Mouse (Mus musculus): ENCODE data around the gene Sesn1. TPM values are rescaled to one million over a fixed set of nuclear protein-coding genes. Genes with fewer than 3 reads are reported as not detected.

Sesn1 gene
- polyA plus RNA-seq, 1 experiment: 12.7 TPM

DNA sequence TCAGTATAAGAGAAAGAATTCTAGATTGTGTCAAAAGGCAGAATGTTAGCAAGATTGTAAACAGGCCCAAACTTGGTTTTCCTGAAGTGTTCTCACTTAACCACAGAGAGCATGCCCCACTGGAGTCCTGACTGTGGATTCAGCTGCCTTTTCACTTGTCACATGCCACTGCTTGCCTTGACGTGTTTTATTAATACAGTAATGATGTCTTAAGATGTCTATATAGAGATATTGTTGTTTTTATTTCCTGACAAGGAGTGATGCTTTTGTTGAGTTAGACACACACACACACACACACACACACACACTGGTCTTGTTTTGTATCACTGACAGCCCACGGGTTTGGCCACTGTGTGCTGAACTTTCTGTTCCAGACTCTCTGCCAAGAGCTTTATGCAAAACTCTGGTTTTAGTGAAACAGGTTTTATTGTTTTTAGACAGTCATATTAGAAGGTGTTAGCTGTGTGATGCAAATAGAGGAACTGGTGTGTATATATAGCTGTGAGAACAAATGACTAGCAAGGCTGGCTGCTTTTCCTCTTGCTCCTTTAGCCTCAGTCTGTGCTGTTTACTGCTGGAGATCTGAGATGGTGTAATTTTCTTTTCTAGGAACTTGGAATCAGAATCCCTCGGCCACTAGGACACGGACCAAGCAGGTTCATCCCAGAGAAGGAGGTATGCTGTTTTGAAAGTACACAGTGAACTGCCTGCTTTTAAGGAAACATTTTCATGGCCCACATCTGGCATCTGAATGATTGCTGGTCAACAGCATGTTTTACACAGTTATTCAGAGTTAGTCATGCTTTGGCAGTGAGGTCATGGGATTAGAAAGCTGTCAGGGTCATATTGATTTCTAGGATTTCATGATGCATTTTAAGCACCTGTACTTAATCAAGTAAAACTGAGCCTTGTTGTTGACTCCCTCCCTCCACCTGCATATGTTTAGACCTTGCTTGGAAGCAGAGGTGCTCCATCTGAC lies 84.0 kb downstream of the Sesn1 start:
- Histone ChIP-seq H3K27ac (ENCODE audit: control insufficient read depth, insufficient read depth, low read depth, low read length) (peak overlapping the region; percentile 66), H3K36me3 (ENCODE audit: control insufficient read depth, insufficient read depth, low read length) (no peaks in the 10 kb centered on the region), H3K4me3 (ENCODE audit: control insufficient read depth, low read depth, low read length) (no peak overlapping the region), H3K27me3 (ENCODE audit: control insufficient read depth, insufficient read depth, low read length) (no peaks in the 10 kb centered on the region), H3K4me1 (ENCODE audit: control insufficient read depth, insufficient read depth, low read length) (no peaks in the 10 kb centered on the region)
- TF ChIP-seq CTCF (IDR thresholded peaks at IDR 0.05; ENCODE audit: control insufficient read depth, insufficient read depth, insufficient replicate concordance, low read depth, low read length) (no peak), POLR2A (IDR thresholded peaks at IDR 0.05; ENCODE audit: control insufficient read depth, low read depth, low read length) (no peak)

DNA sequence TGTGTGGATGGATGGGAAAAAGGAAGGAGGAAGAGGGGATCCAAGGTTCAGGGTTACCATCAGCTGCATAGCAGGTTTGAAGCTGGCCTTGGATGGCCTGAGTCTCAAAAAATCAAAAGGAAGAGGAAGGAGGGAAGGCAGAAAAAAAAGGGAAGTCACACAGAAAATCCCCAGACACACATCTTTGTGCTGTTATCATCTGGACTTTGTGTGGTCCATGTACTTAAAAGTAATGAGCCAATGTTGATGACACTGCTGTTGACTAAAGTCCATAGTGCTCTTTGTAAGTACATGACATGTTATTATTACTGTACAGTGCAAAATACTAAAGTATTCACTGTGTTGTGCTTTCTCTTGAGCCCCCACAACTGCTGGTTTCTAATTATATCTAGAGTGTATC lies 86.7 kb downstream of the Sesn1 start:
- TF ChIP-seq POLR2A (IDR thresholded peaks at IDR 0.05; ENCODE audit: control insufficient read depth, low read depth, low read length) (no peak), CTCF (IDR thresholded peaks at IDR 0.05; ENCODE audit: control insufficient read depth, insufficient read depth, insufficient replicate concordance, low read depth, low read length) (no peak)
- no peak overlapping the region for H3K27ac ChIP-seq (ENCODE audit: control insufficient read depth, insufficient read depth, low read depth, low read length)
- H3K27me3 ChIP-seq (ENCODE audit: control insufficient read depth, insufficient read depth, low read length): no peaks in the 10 kb centered on the region
- no peaks in the 10 kb centered on the region for H3K36me3 ChIP-seq (ENCODE audit: control insufficient read depth, insufficient read depth, low read length)
- no peak overlapping the region for H3K4me3 ChIP-seq (ENCODE audit: control insufficient read depth, low read depth, low read length)
- no peaks in the 10 kb centered on the region for H3K4me1 ChIP-seq (ENCODE audit: control insufficient read depth, insufficient read depth, low read length)

DNA sequence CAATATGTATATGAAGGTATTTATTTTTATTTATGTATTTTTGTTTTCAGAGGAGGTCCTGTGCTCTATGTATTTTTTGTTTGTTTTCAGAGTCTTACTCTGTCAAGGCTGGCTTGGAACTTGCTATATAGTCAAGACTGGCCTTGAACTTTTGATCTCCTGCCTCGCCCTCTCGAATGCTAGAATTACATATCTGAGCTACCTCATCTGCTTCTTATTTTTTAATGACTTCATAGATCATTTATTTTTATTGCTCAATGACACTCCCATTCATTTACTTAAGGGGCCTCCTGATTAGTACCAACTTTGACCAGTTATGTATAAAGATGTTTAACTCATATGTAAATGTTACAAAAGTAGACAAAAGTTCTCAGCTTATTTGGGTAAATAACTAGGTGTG lies 87.1 kb downstream of the Sesn1 start:
- no peaks in the 10 kb centered on the region for H3K27me3 ChIP-seq (ENCODE audit: control insufficient read depth, insufficient read depth, low read length)
- H3K4me1 ChIP-seq (ENCODE audit: control insufficient read depth, insufficient read depth, low read length): no peaks in the 10 kb centered on the region
- H3K36me3 ChIP-seq (ENCODE audit: control insufficient read depth, insufficient read depth, low read length): no peaks in the 10 kb centered on the region
- H3K27ac ChIP-seq (ENCODE audit: control insufficient read depth, insufficient read depth, low read depth, low read length): no peak overlapping the region
- TF ChIP-seq CTCF (IDR thresholded peaks at IDR 0.05; ENCODE audit: control insufficient read depth, insufficient read depth, insufficient replicate concordance, low read depth, low read length): no peak
- no peak for TF ChIP-seq POLR2A (IDR thresholded peaks at IDR 0.05; ENCODE audit: control insufficient read depth, low read depth, low read length)
- no peak overlapping the region for H3K4me3 ChIP-seq (ENCODE audit: control insufficient read depth, low read depth, low read length)

DNA sequence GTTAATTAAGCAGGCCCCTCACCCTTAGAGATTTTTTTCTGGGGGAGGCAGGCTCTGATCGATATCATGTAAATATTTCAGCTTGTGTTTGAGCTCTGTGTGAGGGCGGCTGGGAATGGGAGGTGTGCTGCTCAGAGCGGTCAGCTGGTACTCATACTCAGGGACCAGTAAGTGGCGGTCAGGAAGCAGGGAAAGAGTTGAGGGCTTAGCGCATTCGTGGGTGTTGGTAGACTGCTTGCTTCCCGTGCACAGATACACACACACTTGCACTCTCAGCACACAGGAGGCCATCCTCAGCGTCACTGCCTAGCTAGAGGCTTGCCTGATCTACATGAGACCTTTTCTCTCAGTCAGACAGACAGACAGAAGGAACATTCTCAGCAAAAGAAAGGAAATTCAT lies 91.7 kb downstream of the Sesn1 start:
- Histone ChIP-seq H3K4me1 (ENCODE audit: control insufficient read depth, insufficient read depth, low read length) (no peaks in the 10 kb centered on the region), H3K36me3 (ENCODE audit: control insufficient read depth, insufficient read depth, low read length) (peaks cover 4% of the 10 kb centered on the region)
- no peak for TF ChIP-seq POLR2A (IDR thresholded peaks at IDR 0.05; ENCODE audit: control insufficient read depth, low read depth, low read length)
- no peak for TF ChIP-seq CTCF (IDR thresholded peaks at IDR 0.05; ENCODE audit: control insufficient read depth, insufficient read depth, insufficient replicate concordance, low read depth, low read length)

DNA sequence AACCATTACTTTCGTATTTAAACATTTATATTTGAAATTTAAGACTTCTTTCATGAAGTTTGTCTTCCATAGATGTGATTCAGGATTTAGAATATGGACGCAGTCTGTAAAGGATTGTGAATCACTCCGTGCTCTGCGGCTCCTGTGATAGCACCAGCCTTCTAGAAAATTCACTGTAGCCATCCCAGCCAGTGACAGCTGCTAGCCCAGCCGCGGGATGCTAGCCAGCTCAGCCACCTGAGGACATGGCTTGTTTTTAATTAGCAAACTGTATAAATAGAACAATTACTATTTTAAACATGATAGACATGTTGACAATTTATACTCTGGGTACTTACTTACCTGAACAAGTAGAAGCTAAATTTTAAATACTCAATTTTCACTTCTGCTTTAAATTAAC lies 92.1 kb downstream of the Sesn1 start:
- Histone ChIP-seq H3K36me3 (ENCODE audit: control insufficient read depth, insufficient read depth, low read length) (peaks cover 5% of the 10 kb centered on the region), H3K27ac (ENCODE audit: control insufficient read depth, insufficient read depth, low read depth, low read length) (no peak overlapping the region), H3K27me3 (ENCODE audit: control insufficient read depth, insufficient read depth, low read length) (no peaks in the 10 kb centered on the region), H3K4me3 (ENCODE audit: control insufficient read depth, low read depth, low read length) (no peak overlapping the region), H3K4me1 (ENCODE audit: control insufficient read depth, insufficient read depth, low read length) (no peaks in the 10 kb centered on the region)
- TF ChIP-seq POLR2A (IDR thresholded peaks at IDR 0.05; ENCODE audit: control insufficient read depth, low read depth, low read length) (no peak), CTCF (IDR thresholded peaks at IDR 0.05; ENCODE audit: control insufficient read depth, insufficient read depth, insufficient replicate concordance, low read depth, low read length) (no peak)

More for the DNA sequence above, 91.7 kb downstream of the Sesn1 start:
- no peaks in the 10 kb centered on the region for H3K27me3 ChIP-seq (ENCODE audit: control insufficient read depth, insufficient read depth, low read length)
- no peak overlapping the region for H3K27ac ChIP-seq (ENCODE audit: control insufficient read depth, insufficient read depth, low read depth, low read length)
- no peak overlapping the region for H3K4me3 ChIP-seq (ENCODE audit: control insufficient read depth, low read depth, low read length)

DNA sequence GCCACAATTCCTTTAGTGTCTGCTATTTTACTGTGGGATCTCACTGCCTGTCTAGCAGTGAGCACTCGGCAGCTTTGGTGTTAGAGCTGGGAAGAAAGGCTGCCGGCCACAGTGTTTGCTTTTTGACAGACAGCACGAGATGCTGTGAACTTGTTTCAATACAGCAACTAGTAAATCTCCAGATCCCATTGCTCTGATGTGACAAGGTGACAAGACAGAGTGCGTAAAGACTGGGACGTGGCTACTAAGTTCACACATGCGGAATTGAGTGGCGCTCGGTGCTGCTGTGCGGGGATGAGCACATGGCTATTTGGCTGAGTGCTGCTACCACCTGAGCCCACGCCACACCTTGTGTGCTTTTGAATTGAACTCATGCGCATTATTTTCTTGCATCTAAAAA lies 97.7 kb downstream of the Sesn1 start:
- peaks cover 6% of the 10 kb centered on the region for H3K36me3 ChIP-seq (ENCODE audit: control insufficient read depth, insufficient read depth, low read length)
- TF ChIP-seq POLR2A (IDR thresholded peaks at IDR 0.05; ENCODE audit: control insufficient read depth, low read depth, low read length) (no peak), CTCF (IDR thresholded peaks at IDR 0.05; ENCODE audit: control insufficient read depth, insufficient read depth, insufficient replicate concordance, low read depth, low read length) (no peak)
- H3K27me3 ChIP-seq (ENCODE audit: control insufficient read depth, insufficient read depth, low read length): no peaks in the 10 kb centered on the region
- no peaks in the 10 kb centered on the region for H3K4me1 ChIP-seq (ENCODE audit: control insufficient read depth, insufficient read depth, low read length)
- H3K27ac ChIP-seq (ENCODE audit: control insufficient read depth, insufficient read depth, low read depth, low read length): no peak overlapping the region
- H3K4me3 ChIP-seq (ENCODE audit: control insufficient read depth, low read depth, low read length): no peak overlapping the region

DNA sequence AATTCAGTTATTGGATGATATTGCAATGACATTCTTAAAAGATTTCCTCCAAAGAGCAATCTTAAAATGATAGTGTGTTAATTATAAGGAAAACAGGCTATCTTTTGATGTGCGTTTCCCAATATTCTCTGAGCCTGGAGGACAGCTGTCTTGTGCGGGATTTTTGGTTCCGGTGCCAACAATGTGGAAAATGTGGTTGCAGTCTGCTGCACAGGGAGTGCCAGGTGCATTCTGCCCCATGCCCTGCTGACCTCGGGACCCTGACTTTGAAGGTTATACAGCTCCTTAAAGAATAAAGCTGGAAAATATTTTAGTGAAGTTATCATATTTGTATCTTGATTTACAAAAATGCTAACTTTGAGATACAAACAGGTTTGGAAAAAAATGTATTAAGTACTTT lies 98.2 kb downstream of the Sesn1 start:
- no peak overlapping the region for H3K4me3 ChIP-seq (ENCODE audit: control insufficient read depth, low read depth, low read length)
- H3K4me1 ChIP-seq (ENCODE audit: control insufficient read depth, insufficient read depth, low read length): no peaks in the 10 kb centered on the region
- TF ChIP-seq POLR2A (IDR thresholded peaks at IDR 0.05; ENCODE audit: control insufficient read depth, low read depth, low read length) (no peak), CTCF (IDR thresholded peaks at IDR 0.05; ENCODE audit: control insufficient read depth, insufficient read depth, insufficient replicate concordance, low read depth, low read length) (no peak)
- H3K36me3 ChIP-seq (ENCODE audit: control insufficient read depth, insufficient read depth, low read length): peaks cover 6% of the 10 kb centered on the region
- H3K27ac ChIP-seq (ENCODE audit: control insufficient read depth, insufficient read depth, low read depth, low read length): no peak overlapping the region
- H3K27me3 ChIP-seq (ENCODE audit: control insufficient read depth, insufficient read depth, low read length): no peaks in the 10 kb centered on the region
